Mouse (Mus musculus) neural tube, embryonic 14.5 days (tissue): Measurements from ENCODE around the gene Taldo1. TPM values are rescaled to one million over a fixed set of nuclear protein-coding genes. Genes with fewer than 3 reads are reported as not detected.

ENCODE experiments used
- ATAC-seq: fragments of 200-750 bp; cut with Nextera tagmentation; 2 replicates; pipeline ENCODE4 v1.8.0; 2017; ENCODE audit warnings: low read depth, mild to moderate bottlenecking, moderate TSS enrichment, moderate library complexity
- H3K27ac ChIP-seq: fragments of 300-500 bp; sonication (generic); 2 replicates; pipeline ENCODE4 v1.5.1; 2014; ENCODE audit warnings: low read depth, mild to moderate bottlenecking, control low read depth, low read length, moderate library complexity, mixed read lengths
- H3K27me3 ChIP-seq: fragments of 300-500 bp; sonication (generic); 2 replicates; pipeline ENCODE4 v1.6.1; 2014; ENCODE audit warnings: low read length; ENCODE audit not compliant: control insufficient read depth, insufficient read depth
- H3K36me3 ChIP-seq: fragments of 300-500 bp; sonication (generic); 2 replicates; pipeline ENCODE4 v1.6.1; 2014; ENCODE audit warnings: low read length, mixed read lengths; ENCODE audit not compliant: control insufficient read depth, insufficient read depth
- H3K4me1 ChIP-seq: fragments of 300-500 bp; sonication (generic); 2 replicates; pipeline ENCODE4 v1.6.1; 2014; ENCODE audit warnings: low read length; ENCODE audit not compliant: control insufficient read depth, insufficient read depth
- H3K4me2 ChIP-seq: fragments of 300-500 bp; sonication (generic); 2 replicates; pipeline ENCODE4 v1.6.1; 2014; ENCODE audit warnings: mild to moderate bottlenecking, low read depth, low read length, control low read depth
- H3K4me3 ChIP-seq: fragments of 300-500 bp; sonication (generic); 2 replicates; pipeline ENCODE4 v1.5.1; 2014; ENCODE audit warnings: low read depth, low read length, control low read depth, mixed read lengths
- H3K9ac ChIP-seq: fragments of 300-500 bp; sonication (generic); replicated peaks from 2 replicates; pipeline ENCODE4 v1.6.1; 2014; ENCODE audit warnings: low read depth, mild to moderate bottlenecking, control low read depth, low read length, mixed read lengths
- H3K9me3 ChIP-seq: fragments of 300-500 bp; sonication (generic); 2 replicates; pipeline ENCODE4 v1.6.1; 2016; ENCODE audit warnings: low read length; ENCODE audit not compliant: control insufficient read depth
- WGBS: fragments of 180-500 bp; shearing (Covaris S2); extraction: QIAGEN DNeasy Blood & Tissue Kit; methylation state at CpG from one replicate; pipeline ENCODE4 v1.1.7; 2014; 5-methylcytosine and 5-hydroxymethylcytosine counted together
- polyA plus RNA-seq: library from polyadenylated mRNA; unstranded; fragments of >200 nt; fragmentation: Nextera tagmentation; extraction: Ambion mirVana; gene quantifications from 2 replicates; pipeline ENCODE4 v1.2.1, GENCODE M21; 2014

Taldo1 gene
- polyA plus RNA-seq, 1 experiment from 2014 or later = 265 TPM

DNA sequence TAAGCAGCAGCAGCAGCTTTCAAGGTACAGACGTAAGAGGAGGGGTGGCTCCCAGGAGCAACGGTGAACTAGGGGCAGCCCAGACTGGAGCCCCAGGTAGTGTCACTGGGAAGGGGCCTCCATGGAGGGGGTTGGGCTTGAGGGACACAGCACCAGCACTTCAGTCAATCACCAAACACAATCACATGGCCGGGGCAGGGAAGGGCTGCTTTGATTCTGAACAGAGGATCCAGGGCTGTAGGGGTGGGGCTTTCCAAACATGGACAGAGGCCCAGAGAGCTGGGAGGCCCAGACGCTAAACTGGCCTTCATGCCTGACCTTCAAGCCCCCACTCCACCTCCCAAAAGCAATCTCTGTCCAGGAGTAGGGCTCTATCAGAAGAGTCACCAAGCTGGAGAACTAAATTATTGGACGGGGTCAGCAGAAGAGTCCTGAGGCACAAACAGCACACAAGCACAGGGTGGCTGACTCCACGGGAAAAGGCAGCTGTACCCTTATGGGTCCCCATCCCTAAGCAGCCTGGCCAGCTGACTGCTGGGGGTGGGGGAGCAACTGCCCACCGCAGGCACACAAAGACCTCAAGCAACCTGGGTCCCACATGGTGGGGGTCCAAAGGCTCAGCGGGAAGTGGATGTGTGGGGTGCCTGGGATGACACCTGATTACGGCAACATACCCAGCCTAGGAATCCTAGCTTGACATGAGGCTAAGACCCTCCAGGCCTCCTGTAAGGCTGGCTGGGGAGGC lies 38.0 kb downstream of the Taldo1 start:
- H3K36me3 ChIP-seq = peaks cover 26% of the 10 kb centered on the region
- no peaks in the 10 kb centered on the region for H3K9me3 ChIP-seq
- H3K9ac ChIP-seq = no peak overlapping the region
- peaks cover 19% of the 10 kb centered on the region for H3K4me1 ChIP-seq
- H3K27ac ChIP-seq = no peak overlapping the region
- no peak for ATAC-seq
- H3K27me3 ChIP-seq = no peaks in the 10 kb centered on the region
- 60% methylated on average over 9 of the region's 9 CpGs for WGBS
- H3K4me3 ChIP-seq = no peak overlapping the region; the same call in 1 of the 2 replicates
- H3K4me2 ChIP-seq = peak overlapping the region; percentile 88; the same call in 1 of the 2 replicates

DNA sequence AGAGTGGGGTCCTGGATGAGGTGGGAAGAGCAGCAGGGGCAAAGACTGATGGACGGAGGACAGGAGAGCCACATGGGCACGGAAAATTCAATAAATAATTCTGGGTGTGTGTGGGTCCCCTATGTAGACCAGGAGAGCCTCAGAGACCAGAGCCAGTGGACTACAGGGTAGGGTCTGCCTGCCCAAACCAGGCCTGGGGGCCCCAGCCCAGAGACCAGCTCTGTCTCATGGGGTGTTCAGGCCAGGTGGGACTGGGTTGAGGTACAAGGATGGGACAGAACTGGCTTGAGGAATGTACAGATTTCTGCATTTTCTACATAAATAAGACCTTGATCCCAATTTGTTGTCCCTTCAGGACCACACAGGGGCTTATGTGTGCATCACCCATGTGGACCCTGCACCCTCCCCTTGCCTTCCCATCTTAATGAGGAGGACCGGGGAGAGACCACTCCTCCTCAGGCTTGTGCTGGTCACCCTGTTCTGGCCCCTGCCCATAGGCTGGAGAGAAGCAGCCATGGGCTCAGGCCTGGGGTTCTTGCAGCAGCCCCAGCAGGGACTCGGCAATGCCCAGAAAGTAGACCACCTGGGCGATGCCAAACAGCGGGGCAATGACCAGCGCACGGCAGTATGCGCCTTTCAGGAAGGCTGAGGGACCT lies 38.7 kb downstream of the Taldo1 start:
- no peak overlapping the region for H3K4me2 ChIP-seq
- WGBS = 92% methylated on average over 9 of the region's 9 CpGs
- no peak for ATAC-seq
- no peak overlapping the region for H3K4me3 ChIP-seq
- no peak overlapping the region for H3K9ac ChIP-seq
- peaks cover 26% of the 10 kb centered on the region for H3K36me3 ChIP-seq
- H3K9me3 ChIP-seq = no peaks in the 10 kb centered on the region
- peaks cover 25% of the 10 kb centered on the region for H3K4me1 ChIP-seq
- H3K27ac ChIP-seq = no peak overlapping the region
- H3K27me3 ChIP-seq = no peaks in the 10 kb centered on the region

DNA sequence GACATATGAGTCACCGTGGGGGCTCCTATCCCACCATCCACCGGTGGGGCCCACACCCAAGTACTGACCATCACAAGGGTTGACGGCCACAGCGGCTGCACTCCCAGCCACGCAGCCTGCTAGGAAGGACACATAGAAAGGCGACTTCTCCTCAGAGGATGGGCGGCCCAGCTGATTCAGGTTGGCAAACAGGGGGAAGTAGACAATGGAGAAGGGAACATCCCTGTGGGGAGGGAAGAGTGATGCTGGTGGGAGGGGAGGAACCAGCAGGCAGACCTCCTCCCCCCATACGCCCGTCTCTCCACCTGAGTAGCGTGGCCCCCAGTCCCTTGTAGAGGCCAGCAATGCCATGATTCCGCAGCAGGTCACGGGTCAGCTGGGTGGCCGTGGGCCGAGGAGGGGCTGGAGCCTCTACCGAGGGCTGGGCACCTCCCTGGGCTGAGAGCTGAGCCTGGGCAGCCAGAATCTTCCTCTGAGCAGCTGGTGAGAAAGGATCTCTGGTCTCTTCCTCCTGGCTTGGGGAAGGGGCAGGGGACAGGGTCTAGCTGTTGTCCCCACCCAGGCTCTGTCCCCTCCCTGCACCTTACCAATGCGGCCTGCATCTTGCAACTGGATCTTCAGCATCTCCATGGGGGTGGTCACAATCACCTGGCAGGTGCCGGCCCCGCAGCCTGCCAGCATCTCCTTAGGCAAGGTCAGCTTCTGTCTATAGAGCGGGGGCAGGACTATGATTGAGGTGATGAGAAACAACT lies 39.6 kb downstream of the Taldo1 start:
- no peak overlapping the region for H3K27ac ChIP-seq
- ATAC-seq = no peak
- H3K9ac ChIP-seq = no peak overlapping the region
- WGBS = 95% methylated on average over 19 of the region's 19 CpGs
- H3K9me3 ChIP-seq = no peaks in the 10 kb centered on the region
- no peak overlapping the region for H3K4me2 ChIP-seq
- no peak overlapping the region for H3K4me3 ChIP-seq
- peaks cover 34% of the 10 kb centered on the region for H3K4me1 ChIP-seq
- no peaks in the 10 kb centered on the region for H3K27me3 ChIP-seq
- peaks cover 26% of the 10 kb centered on the region for H3K36me3 ChIP-seq

DNA sequence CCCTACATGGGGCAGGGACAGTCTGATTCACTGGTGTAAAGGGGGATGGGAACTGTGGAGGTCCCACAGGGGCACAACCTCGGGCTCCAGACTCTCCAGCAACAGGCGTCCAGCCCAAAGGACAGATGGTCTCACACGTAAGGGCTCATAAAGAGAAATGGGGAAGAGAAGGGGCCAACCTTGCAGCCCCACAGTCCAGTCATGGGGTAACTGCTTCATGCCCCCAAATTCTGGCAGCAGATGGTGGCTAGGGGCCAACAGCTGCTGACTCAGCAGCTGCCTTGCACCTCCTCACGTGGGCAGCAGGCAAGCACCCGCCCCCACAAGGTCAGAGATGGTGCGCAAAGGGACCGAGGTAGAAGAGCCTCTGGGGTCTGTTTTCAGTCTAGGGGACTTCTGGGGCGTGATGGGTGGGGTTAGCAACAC lies 40.2 kb downstream of the Taldo1 start:
- H3K4me3 ChIP-seq = no peak overlapping the region
- peaks cover 37% of the 10 kb centered on the region for H3K4me1 ChIP-seq
- no peak overlapping the region for H3K9ac ChIP-seq
- H3K36me3 ChIP-seq = peaks cover 23% of the 10 kb centered on the region
- no peak for ATAC-seq
- 85% methylated on average over 8 of the region's 8 CpGs for WGBS
- H3K4me2 ChIP-seq = no peak overlapping the region
- no peak overlapping the region for H3K27ac ChIP-seq
- no peaks in the 10 kb centered on the region for H3K27me3 ChIP-seq
- no peaks in the 10 kb centered on the region for H3K9me3 ChIP-seq

DNA sequence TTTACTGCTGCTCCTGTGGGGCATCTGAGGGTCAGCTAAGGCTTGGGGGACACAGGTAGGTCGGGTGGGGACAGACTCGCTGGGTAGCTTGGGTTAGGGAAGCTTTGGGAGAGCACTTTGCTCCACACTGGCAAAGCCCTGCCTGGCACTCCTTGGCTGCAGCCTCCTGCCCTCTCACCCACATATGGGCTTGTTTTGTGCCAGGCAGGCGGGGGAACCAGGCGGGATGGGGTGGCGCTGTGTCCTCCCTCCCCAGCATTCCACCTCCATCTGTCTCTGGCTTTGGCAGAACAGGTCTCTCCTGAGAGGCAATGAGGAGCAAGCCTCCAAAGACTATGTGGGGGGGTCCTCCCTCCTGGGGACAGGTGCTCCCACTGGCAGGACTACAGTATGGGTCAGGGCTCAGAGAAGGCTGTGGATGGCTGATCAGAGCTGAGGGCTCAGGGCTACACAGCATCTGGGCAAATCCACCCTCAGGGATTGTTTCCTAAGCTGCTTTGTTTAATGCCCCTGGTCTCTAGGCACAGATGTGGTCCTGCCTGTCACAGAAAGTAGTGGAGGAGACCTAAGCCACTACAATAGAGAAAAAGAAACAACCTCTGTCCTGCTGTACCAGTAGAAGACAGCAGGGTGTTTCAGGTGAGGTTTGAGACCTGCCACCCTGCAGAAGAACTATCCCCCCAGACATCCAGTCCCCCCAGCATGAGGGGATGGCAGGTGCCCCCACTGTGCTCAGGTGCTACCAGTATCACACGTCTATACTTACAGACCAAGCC lies 40.9 kb downstream of the Taldo1 start:
- 87% methylated on average over 6 of the region's 6 CpGs for WGBS
- H3K27me3 ChIP-seq = no peaks in the 10 kb centered on the region
- no peak overlapping the region for H3K27ac ChIP-seq
- H3K4me3 ChIP-seq = no peak overlapping the region
- H3K4me2 ChIP-seq = peak overlapping the region; percentile 85; the same call in 1 of the 2 replicates
- H3K4me1 ChIP-seq = peaks cover 37% of the 10 kb centered on the region
- no peak for ATAC-seq
- peaks cover 23% of the 10 kb centered on the region for H3K36me3 ChIP-seq
- H3K9ac ChIP-seq = no peak overlapping the region
- no peaks in the 10 kb centered on the region for H3K9me3 ChIP-seq

DNA sequence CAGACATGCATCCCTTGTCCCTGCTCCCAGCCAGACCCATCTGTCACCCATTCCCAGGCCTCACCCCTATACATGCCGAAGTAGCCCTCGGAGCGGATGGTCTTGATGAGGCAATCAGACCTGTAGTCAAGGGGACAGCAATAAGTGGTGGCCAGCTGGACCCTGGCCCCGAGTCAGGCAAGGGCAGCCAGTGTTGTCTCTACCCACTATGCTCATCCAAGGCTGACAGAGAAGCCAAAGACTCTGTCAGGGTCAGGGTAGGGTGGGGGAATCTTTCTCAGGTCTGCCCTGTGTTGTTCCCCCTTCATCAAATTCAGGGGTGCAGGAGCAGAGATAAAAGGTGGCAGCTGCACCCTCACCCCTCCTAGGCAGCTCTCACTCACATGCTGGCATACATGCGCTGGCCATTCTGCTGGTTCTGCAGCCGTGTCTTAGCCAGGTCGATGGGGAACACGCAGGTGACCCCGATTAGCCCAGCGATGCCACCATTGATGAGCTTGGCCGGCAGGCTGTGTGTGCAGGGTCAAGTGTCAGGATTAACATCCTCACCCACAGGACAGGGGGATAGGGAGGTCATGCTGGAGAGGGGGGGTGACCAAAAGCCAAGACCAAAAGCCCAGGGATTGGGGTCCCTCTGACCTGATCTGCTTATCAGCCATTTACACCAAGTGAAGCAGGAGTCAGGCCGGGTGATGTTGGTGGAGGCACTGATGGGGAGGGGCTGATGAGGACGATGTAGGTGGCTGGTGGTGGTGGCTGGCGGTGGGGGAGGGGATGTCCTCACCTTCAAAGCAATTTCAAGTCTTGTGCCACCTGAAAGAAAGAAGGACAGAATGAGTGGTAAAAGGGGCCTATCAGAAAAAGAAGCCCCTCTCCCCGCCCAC lies 41.8 kb downstream of the Taldo1 start:
- Histone ChIP-seq H3K4me1 (peaks cover 32% of the 10 kb centered on the region), H3K4me3 (peak overlapping the region; percentile 49), H3K36me3 (peaks cover 23% of the 10 kb centered on the region), H3K4me2 (peak overlapping the region; percentile 85), H3K27ac (peak overlapping the region; percentile 78), H3K9ac (peak overlapping the region; percentile 72), H3K27me3 (no peaks in the 10 kb centered on the region), H3K9me3 (no peaks in the 10 kb centered on the region)
- ATAC-seq = no peak
- 72% methylated on average over 15 of the region's 15 CpGs for WGBS

DNA sequence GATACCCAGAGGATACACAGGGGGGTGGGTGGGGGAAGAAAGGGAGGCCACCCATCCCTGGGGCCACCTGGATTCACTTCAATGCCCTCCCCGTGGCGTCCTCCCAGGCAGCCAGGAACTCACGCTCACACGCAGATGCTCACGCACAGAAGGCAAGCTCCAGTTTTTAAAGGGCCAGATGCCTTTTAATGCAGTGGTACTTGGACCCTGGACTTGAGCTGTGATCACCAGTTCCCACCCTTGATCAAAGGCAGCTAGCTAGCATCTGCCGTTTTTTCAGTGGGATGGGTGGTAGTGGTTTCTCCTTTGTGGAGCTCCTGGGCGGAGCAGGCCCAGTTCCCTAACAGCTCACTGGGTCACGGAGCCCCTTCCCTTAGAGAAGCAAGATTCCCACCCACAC lies 42.5 kb downstream of the Taldo1 start:
- H3K4me2 ChIP-seq = peak overlapping the region; percentile 85
- H3K4me3 ChIP-seq = peak overlapping the region; percentile 49
- H3K36me3 ChIP-seq = peaks cover 23% of the 10 kb centered on the region
- no peaks in the 10 kb centered on the region for H3K9me3 ChIP-seq
- ATAC-seq = 0 out of 2 replicates have a peak, but pooled peaks have one; percentile 15
- WGBS = 7% methylated on average over 8 of the region's 8 CpGs
- H3K9ac ChIP-seq = peak overlapping the region; percentile 72
- no peaks in the 10 kb centered on the region for H3K27me3 ChIP-seq
- H3K4me1 ChIP-seq = peaks cover 31% of the 10 kb centered on the region
- peak overlapping the region; percentile 78 for H3K27ac ChIP-seq
